In the genomic region with DNA sequence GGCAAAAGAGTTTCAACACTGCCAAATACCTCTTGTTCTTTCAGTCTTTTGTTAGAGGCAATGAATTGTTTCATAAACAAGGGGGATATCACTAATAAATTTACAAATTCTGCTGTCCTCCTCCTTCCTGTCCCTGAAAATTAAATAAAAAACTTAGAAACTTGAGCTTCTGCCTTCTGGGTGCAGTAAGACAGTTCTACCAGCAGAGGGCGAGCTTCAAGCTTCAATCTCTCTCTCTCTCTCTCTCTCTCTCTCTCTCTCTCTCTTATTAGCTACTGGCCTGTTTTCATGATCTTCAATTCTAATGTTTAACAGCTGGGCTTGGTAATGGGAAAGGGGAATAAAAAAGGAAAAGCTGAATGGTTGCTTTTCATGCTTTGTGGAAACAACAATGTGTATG, we compare ENCODE assay signal across 10 mouse cellular contexts.
DNase-seq lines count a peak whose midpoint lies in the region; ATAC-seq lines count a peak whose summit lies in the region.
"Had no signal": no experiment of that assay in that cellular context is flagged by ENCODE, and none has a peak within 500 bp of the region (broad histone marks: within the 10 kb centered on the region; RNA-seq: fewer than 3 reads in every experiment).

No protein-coding gene starts in this region.

- H3K4me3 ChIP-seq in embryonic facial prominence, embryonic 10.5 days: no peak overlapping the region
- H3K4me3 ChIP-seq in neural tube, embryonic 15.5 days (replicated peaks): no peak overlapping the region
- H3K4me3 ChIP-seq: erythroblast, embryonic 14.5 days; liver, embryonic 15.5 days had no signal

- H3K4me1 ChIP-seq in embryonic facial prominence, embryonic 10.5 days: peaks cover 22% of the 10 kb centered on the region
- peaks cover 34% of the 10 kb centered on the region for H3K4me1 ChIP-seq in neural tube, embryonic 15.5 days
- H3K4me1 ChIP-seq: liver, embryonic 15.5 days had no signal

- no peak overlapping the region for H3K27ac ChIP-seq in embryonic facial prominence, embryonic 10.5 days (replicated peaks)
- H3K27ac ChIP-seq in neural tube, embryonic 15.5 days (replicated peaks): 0 out of 2 replicates have a peak overlapping the region, but pooled peaks have one; percentile 6
- H3K27ac ChIP-seq: liver, embryonic 15.5 days had no signal

- peak; percentile 14 for DNase-seq in adrenal gland, adult 2 months
- DNase-seq in adrenal gland, adult 8-10 months: no peak
- peak; percentile 35 to 50 for DNase-seq in left cerebral cortex, adult 18-20 months (ENCODE audit: low spot score in 2 of 2)
- no peak for DNase-seq in left cerebral cortex, adult 11 months (ENCODE audit: low spot score)
- DNase-seq in R1 (ENCODE audit: low read depth, low spot score): peak; percentile 24
- DNase-seq in embryonic facial prominence, embryonic 10.5 days (ENCODE audit: low spot score): peak; percentile 42
- DNase-seq in spleen, adult 12 weeks (ENCODE audit: low spot score): no peak

- H3K9ac ChIP-seq in neural tube, embryonic 15.5 days (replicated peaks): no peak overlapping the region
- H3K9ac ChIP-seq: liver, embryonic 15.5 days had no signal

- H3K27me3 ChIP-seq in embryonic facial prominence, embryonic 10.5 days (replicated peaks; ENCODE audit: low read depth, poor library complexity, severe bottlenecking): peaks cover 47% of the 10 kb centered on the region
- no peaks in the 10 kb centered on the region; the same call in 1 of the 2 replicates for H3K27me3 ChIP-seq in neural tube, embryonic 15.5 days (replicated peaks)

- H3K9me3 ChIP-seq in embryonic facial prominence, embryonic 10.5 days: no peaks in the 10 kb centered on the region
- H3K9me3 ChIP-seq in neural tube, embryonic 15.5 days (replicated peaks): no peaks in the 10 kb centered on the region
- H3K9me3 ChIP-seq: liver, embryonic 15.5 days had no signal

- 0% methylated on average over 1 of the region's 1 CpGs for WGBS in embryonic facial prominence, embryonic 10.5 days
- WGBS in neural tube, embryonic 15.5 days: 0% methylated on average over 1 of the region's 1 CpGs

- peak overlapping the region; percentile 100 for H3K4me2 ChIP-seq in neural tube, embryonic 15.5 days
- H3K4me2 ChIP-seq: liver, embryonic 15.5 days had no signal

- no peak for ATAC-seq in neural tube, embryonic 15.5 days (ENCODE audit: low FRiP score)

- H3K36me3 ChIP-seq in embryonic facial prominence, embryonic 10.5 days (replicated peaks): no peaks in the 10 kb centered on the region
- no peaks in the 10 kb centered on the region for H3K36me3 ChIP-seq in neural tube, embryonic 15.5 days
- H3K36me3 ChIP-seq: liver, embryonic 15.5 days had no signal

Comparison
In these comparisons a context has a peak if more than half of its experiments do, and no peak if none do; other contexts are left out.
1. DNase-seq: peak in adrenal gland, adult 2 months (single experiment), left cerebral cortex, adult 18-20 months (2 of 2), R1 (single experiment) and embryonic facial prominence, embryonic 10.5 days (single experiment); none in adrenal gland, adult 8-10 months (single experiment), left cerebral cortex, adult 11 months (single experiment) and spleen, adult 12 weeks (single experiment).